Mouse (Mus musculus): ENCODE results near the gene Tcp11l1.

- TF ChIP-seq CTCF (IDR thresholded peaks at IDR 0.05; ENCODE audit: borderline replicate concordance, insufficient read depth, low read length) (no peak), POLR2A (IDR thresholded peaks at IDR 0.05; ENCODE audit: low read depth, low read length) (no peak)
These were observed 23.6 kb downstream of the Tcp11l1 start for GRCm38 (mm10) chr2:104688321-104688720.
